In genomic region chr15:93845801-93846200, GRCm38 (mm10) we compare ENCODE assay signal across 18 mouse cellular contexts.
A peak's percentile ranks its signal among the peaks of the same experiment; 100 is the strongest.
DNase-seq lines count a peak whose midpoint lies in the region; ATAC-seq lines count a peak whose summit lies in the region.
"Had no signal": no experiment of that assay in that cellular context is flagged by ENCODE, and none has a peak within 500 bp of the region (broad histone marks: within the 10 kb centered on the region; RNA-seq: fewer than 3 reads in every experiment).

No protein-coding gene starts in this region.

- H3K4me2 ChIP-seq in lung, embryonic 16.5 days (ENCODE audit: low read depth, low read length) = no peak overlapping the region
- H3K4me2 ChIP-seq: liver, embryonic 15.5 days; neural tube, embryonic 15.5 days; stomach, embryonic 15.5 days had no signal

- H3K4me1 ChIP-seq in lung, embryonic 16.5 days (replicated peaks; ENCODE audit: control insufficient read depth, insufficient read depth, low read length) = no peaks in the 10 kb centered on the region
- H3K4me1 ChIP-seq: hindbrain, embryonic 10.5 days; liver, embryonic 15.5 days; neural tube, embryonic 15.5 days; stomach, embryonic 15.5 days had no signal

- H3K9me3 ChIP-seq in lung, embryonic 16.5 days (ENCODE audit: control insufficient read depth, low read length) = no peaks in the 10 kb centered on the region
- H3K9me3 ChIP-seq: hindbrain, embryonic 10.5 days; liver, embryonic 15.5 days; neural tube, embryonic 15.5 days; stomach, embryonic 15.5 days had no signal

- peak; percentile 31; the same call in 1 of the 2 replicates for ATAC-seq in lung, embryonic 16.5 days (ENCODE audit: low read depth)
- ATAC-seq: activated CD4-positive, CD25-positive, alpha-beta regulatory T cell, adult 4 months; forebrain, postnatal 0 days; intestine, postnatal 0 days had no signal

- H3K4me3 ChIP-seq in lung, embryonic 16.5 days (ENCODE audit: low read length) = no peak overlapping the region
- H3K4me3 ChIP-seq: hindbrain, embryonic 10.5 days; liver, embryonic 15.5 days; neural tube, embryonic 15.5 days; stomach, embryonic 15.5 days had no signal

- DNase-seq in lung, adult 18-20 months = no peak
- peak; percentile 72 to 85 for DNase-seq in frontal cortex, postnatal 36 days (ENCODE audit: low spot score in 2 of 2)
- DNase-seq in layer of hippocampus, adult 9-11 months = peak; percentile 86
- peak; percentile 36 to 67 for DNase-seq in right cerebral cortex, postnatal 10 days (ENCODE audit: low spot score in 2 of 2)
- DNase-seq in thymus, postnatal 25 days = no peak
- DNase-seq in spleen, adult 12 weeks (ENCODE audit: low spot score) = no peak
- DNase-seq in gastrocnemius, adult 18-20 months (ENCODE audit: low spot score) = no peak
- DNase-seq: cerebellum, adult 11 months; forebrain, postnatal 0 days; kidney, postnatal 14 days had no signal

- no peak overlapping the region for H3K9ac ChIP-seq in lung, embryonic 16.5 days (ENCODE audit: low read length)
- H3K9ac ChIP-seq: forebrain, postnatal 0 days; liver, embryonic 15.5 days; neural tube, embryonic 15.5 days; stomach, embryonic 15.5 days had no signal

- 43% methylated on average over 6 of the region's 6 CpGs for WGBS in lung, embryonic 16.5 days

- no peaks in the 10 kb centered on the region for H3K27me3 ChIP-seq in lung, embryonic 16.5 days (ENCODE audit: control insufficient read depth, insufficient read depth, low read depth, low read length)
- H3K27me3 ChIP-seq: CH12.LX; liver, embryonic 15.5 days; neural tube, embryonic 15.5 days; stomach, embryonic 15.5 days had no signal

- H3K36me3 ChIP-seq in lung, embryonic 16.5 days (ENCODE audit: control insufficient read depth, insufficient read depth, low read length) = no peaks in the 10 kb centered on the region
- H3K36me3 ChIP-seq: hindbrain, embryonic 10.5 days; liver, embryonic 15.5 days; neural tube, embryonic 15.5 days; stomach, embryonic 15.5 days had no signal

- no peak overlapping the region for H3K27ac ChIP-seq in lung, embryonic 16.5 days (ENCODE audit: low read length)
- H3K27ac ChIP-seq: hindbrain, embryonic 10.5 days; liver, embryonic 15.5 days; neural tube, embryonic 15.5 days; stomach, embryonic 15.5 days had no signal

Comparison
In these comparisons a context has a peak if more than half of its experiments do, and no peak if none do; other contexts are left out.
1. DNase-seq: peak in frontal cortex, postnatal 36 days (2 of 2), layer of hippocampus, adult 9-11 months (single experiment) and right cerebral cortex, postnatal 10 days (2 of 2); none in lung, adult 18-20 months (0 of 2), thymus, postnatal 25 days (single experiment), spleen, adult 12 weeks (single experiment) and gastrocnemius, adult 18-20 months (single experiment).